Mouse (Mus musculus) lung, postnatal 0 days (tissue): ENCODE measurements around the gene C1s1. TPM values are rescaled to one million over a fixed set of nuclear protein-coding genes. Genes with fewer than 3 reads are reported as not detected.
"Not testable (repeated sequence)": the region's sequence is repeated elsewhere in the genome, so short reads cannot be mapped to it uniquely, and the experiment has no call there.

Experiments used
- ATAC-seq: fragments of 200-750 bp; cut with Nextera tagmentation; 2 replicates; pipeline ENCODE4 v1.8.0; 2017; ENCODE audit warnings: moderate library complexity
- DNase-seq: peaks from one replicate; pipeline ENCODE4 v3.0.0-alpha.2; 2016; ENCODE audit warnings: low spot score
- H3K27ac ChIP-seq: fragments of 300-500 bp; sonication (generic); 2 replicates; pipeline ENCODE4 v1.5.1; 2014; ENCODE audit warnings: antibody characterized with exemption, mild to moderate bottlenecking, low read length, mixed read lengths
- H3K27me3 ChIP-seq: fragments of 300-500 bp; sonication (generic); replicated peaks from 2 replicates; pipeline ENCODE4 v1.6.1; 2014; ENCODE audit warnings: low read length, mixed read lengths; ENCODE audit not compliant: insufficient read depth
- H3K36me3 ChIP-seq: fragments of 300-500 bp; sonication (generic); 2 replicates; pipeline ENCODE4 v1.6.1; 2014; ENCODE audit warnings: low read length, mixed read lengths; ENCODE audit not compliant: insufficient read depth
- H3K4me1 ChIP-seq: fragments of 300-500 bp; sonication (generic); 2 replicates; pipeline ENCODE4 v1.6.1; 2014; ENCODE audit warnings: antibody characterized with exemption, low read depth, low read length, mixed read lengths; ENCODE audit not compliant: insufficient read depth
- H3K4me2 ChIP-seq: fragments of 300-500 bp; sonication (generic); replicated peaks from 2 replicates; pipeline ENCODE4 v1.6.1; 2014; ENCODE audit warnings: low read depth, mild to moderate bottlenecking, low read length, moderate library complexity, mixed read lengths
- H3K4me3 ChIP-seq: fragments of 300-500 bp; sonication (generic); 2 replicates; pipeline ENCODE4 v1.5.1; 2014; ENCODE audit warnings: low read depth, low read length
- H3K9ac ChIP-seq: fragments of 300-500 bp; sonication (generic); replicated peaks from 2 replicates; pipeline ENCODE4 v1.6.1; 2014; ENCODE audit warnings: low read depth, mild to moderate bottlenecking
- H3K9me3 ChIP-seq: fragments of 300-500 bp; sonication (generic); 2 replicates; pipeline ENCODE4 v1.6.1; 2016; ENCODE audit warnings: low read length, mixed read lengths
- CTCF ChIP-seq: IDR thresholded peaks from 2 replicates; pipeline ENCODE4 v1.5.1; 2016; ENCODE audit warnings: antibody characterized with exemption, mild to moderate bottlenecking
- EP300 ChIP-seq: IDR thresholded peaks from 2 replicates; pipeline ENCODE4 v1.6.1; 2016; ENCODE audit warnings: antibody characterized with exemption, mild to moderate bottlenecking, control low read depth
- WGBS: fragments of 180-500 bp; shearing (Covaris S2); extraction: QIAGEN DNeasy Blood & Tissue Kit; methylation state at CpG from one replicate; pipeline ENCODE4 v1.1.7; 2014; 5-methylcytosine and 5-hydroxymethylcytosine counted together
- polyA plus RNA-seq: library from polyadenylated mRNA; unstranded; fragments of >200 nt; fragmentation: Nextera tagmentation; extraction: Ambion mirVana; gene quantifications from 2 replicates; pipeline ENCODE4 v1.2.1, GENCODE M21; 2015

The C1s1 gene
- polyA plus RNA-seq, 1 experiment from 2014 or later, result 18.7 TPM

DNA sequence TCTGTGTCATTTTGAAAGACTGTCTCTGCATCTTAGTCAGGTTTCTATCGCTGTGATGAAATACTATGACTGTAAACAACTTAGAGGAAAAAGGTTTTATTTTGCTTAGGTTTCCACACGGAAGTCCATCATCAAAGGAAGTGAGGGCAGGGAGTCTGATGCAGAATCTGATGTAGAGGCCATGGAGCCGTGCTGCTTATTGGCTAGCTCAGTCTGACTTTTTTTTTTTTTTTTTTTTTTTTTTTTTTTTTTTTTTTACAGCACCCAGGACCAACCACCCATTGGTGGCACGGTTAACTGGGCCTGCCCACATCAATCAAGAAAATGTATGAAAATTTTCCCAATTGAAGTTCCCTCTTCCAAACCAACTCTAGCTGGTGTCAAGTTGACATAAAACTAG is 53.2 kb downstream of the C1s1 start:
- no peak overlapping the region for H3K4me2 ChIP-seq
- no peak overlapping the region for H3K9ac ChIP-seq
- H3K4me1 ChIP-seq, result no peaks in the 10 kb centered on the region
- WGBS, result 72% methylated on average over 4 of the region's 4 CpGs
- TF ChIP-seq CTCF, result no peak
- no peak for TF ChIP-seq EP300
- no peaks in the 10 kb centered on the region for H3K27me3 ChIP-seq
- ATAC-seq (no peak), DNase-seq (no peak)
- H3K9me3 ChIP-seq, result no peaks in the 10 kb centered on the region
- no peaks in the 10 kb centered on the region for H3K36me3 ChIP-seq
- H3K4me3 ChIP-seq, result no peak overlapping the region
- H3K27ac ChIP-seq, result no peak overlapping the region

GRCm38 (mm10) chr6:124487509-124487908 is 54.6 kb downstream of the C1s1 start:
- ATAC-seq (no peak), DNase-seq (no peak)
- Histone ChIP-seq H3K9ac (no peak overlapping the region), H3K4me1 (no peaks in the 10 kb centered on the region), H3K36me3 (no peaks in the 10 kb centered on the region), H3K4me2 (no peak overlapping the region), H3K9me3 (no peaks in the 10 kb centered on the region), H3K4me3 (no peak overlapping the region), H3K27me3 (no peaks in the 10 kb centered on the region), H3K27ac (no peak overlapping the region)
- 29% methylated on average over 2 of the region's 2 CpGs for WGBS
- TF ChIP-seq CTCF (no peak), EP300 (no peak)

DNA sequence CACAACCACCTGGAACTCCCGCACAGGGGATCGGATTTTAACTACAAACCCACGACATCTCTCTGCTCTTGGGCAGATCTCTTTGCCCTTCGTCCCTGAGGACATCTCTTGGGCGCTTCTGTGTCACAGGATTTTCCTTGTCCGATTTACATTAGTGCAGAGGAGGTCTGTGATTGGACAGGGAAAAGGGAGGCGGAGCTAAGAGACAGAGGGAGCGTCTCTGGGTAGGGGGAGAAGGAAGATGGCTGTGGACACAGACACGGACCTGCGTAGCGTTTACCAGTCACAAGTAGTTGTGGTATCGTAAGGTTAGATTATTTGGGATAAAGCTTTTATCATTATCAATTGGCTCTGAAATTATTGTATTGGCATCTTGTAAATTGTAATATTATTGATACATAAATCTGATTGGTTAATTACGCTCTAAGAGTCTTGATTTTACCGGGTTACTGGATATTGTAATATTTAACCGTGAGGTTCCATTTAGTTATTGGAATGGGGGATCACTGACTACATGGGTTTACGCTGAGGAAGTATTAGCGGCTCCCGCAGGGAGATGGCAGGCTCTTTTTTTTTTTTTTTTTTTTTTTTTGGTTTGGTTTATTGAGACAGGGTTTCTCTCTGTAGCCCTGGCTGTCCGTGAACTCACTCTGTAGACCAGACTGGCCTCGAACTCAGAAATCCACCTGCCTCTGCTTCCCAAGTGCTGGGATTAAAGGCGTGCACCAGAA is 56.6 kb downstream of the C1s1 start:
- DNase-seq (no peak), ATAC-seq (no peak; the same call in 1 of the 2 replicates)
- TF ChIP-seq CTCF, result no peak
- TF ChIP-seq EP300, result no peak
- H3K9ac ChIP-seq, result no peak overlapping the region
- H3K9me3 ChIP-seq, result no peaks in the 10 kb centered on the region
- H3K4me3 ChIP-seq, result no peak overlapping the region
- H3K4me2 ChIP-seq, result no peak overlapping the region
- no peak overlapping the region for H3K27ac ChIP-seq
- 31% methylated on average over 21 of the region's 21 CpGs for WGBS
- no peaks in the 10 kb centered on the region for H3K36me3 ChIP-seq
- no peaks in the 10 kb centered on the region for H3K4me1 ChIP-seq
- H3K27me3 ChIP-seq, result no peaks in the 10 kb centered on the region

- no peak for ATAC-seq
- peak; percentile 33 for DNase-seq
- H3K4me1 ChIP-seq, result no peaks in the 10 kb centered on the region
- H3K36me3 ChIP-seq, result no peaks in the 10 kb centered on the region
- no peak for TF ChIP-seq EP300
- TF ChIP-seq CTCF, result no peak
- 57% methylated on average over 7 of the region's 7 CpGs for WGBS
- no peaks in the 10 kb centered on the region for H3K27me3 ChIP-seq
- H3K27ac ChIP-seq, result no peak overlapping the region
- no peak overlapping the region for H3K4me2 ChIP-seq
- no peak overlapping the region for H3K4me3 ChIP-seq
- no peak overlapping the region for H3K9ac ChIP-seq
- H3K9me3 ChIP-seq, result no peaks in the 10 kb centered on the region
These were observed 57.3 kb downstream of the C1s1 start for GRCm38 (mm10) chr6:124484851-124485250.

DNA sequence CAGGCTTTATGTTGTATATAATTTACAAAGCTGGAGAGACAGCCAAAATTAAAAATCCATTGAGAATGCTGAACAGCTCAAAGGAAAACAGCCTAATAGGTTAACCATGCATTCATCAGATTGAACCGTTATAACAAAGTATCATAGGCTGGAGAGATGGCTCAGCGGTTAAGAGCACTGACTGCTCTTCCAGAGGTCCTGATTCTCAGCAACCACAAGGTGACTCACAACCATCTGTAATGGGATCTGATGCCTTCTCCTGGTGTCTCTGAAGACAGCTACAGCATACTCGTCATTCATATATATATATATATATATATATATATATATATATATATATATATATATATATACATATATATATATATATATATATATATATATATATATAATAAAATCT is 58.3 kb downstream of the C1s1 start:
- DNase-seq, H3K9ac ChIP-seq, H3K9me3 ChIP-seq, H3K27me3 ChIP-seq, ATAC-seq, H3K27ac ChIP-seq, H3K4me1 ChIP-seq, H3K36me3 ChIP-seq, H3K4me2 ChIP-seq, H3K4me3 ChIP-seq: not testable (repeated sequence)
- 67% methylated on average over 3 of the region's 3 CpGs for WGBS

DNA sequence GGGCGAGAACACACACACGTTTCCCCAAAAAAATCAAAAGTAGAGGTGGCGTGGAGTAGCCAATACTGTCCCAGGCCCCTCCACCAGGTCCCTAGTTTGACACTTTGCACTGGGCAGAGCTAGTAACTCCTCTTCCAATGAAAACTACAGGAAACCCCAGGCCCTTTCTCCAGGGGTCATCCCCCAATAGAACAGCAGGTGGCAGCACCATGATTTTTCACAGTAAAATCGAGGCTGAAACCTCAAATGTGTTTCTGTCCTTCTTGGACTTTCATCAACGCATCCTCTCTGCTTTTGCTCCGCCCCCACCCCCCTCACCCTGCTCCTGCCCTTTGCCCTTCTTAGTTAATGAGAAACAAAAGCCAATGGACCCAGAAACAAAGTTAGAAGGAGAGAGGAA is 60.6 kb downstream of the C1s1 start:
- DNase-seq, result peak; percentile 66
- H3K4me3 ChIP-seq, result no peak overlapping the region

More for the DNA sequence above, 60.6 kb downstream of the C1s1 start:
- TF ChIP-seq CTCF (peak; percentile 73), EP300 (no peak)
- Histone ChIP-seq H3K27me3 (no peaks in the 10 kb centered on the region), H3K4me1 (peaks cover 2% of the 10 kb centered on the region; the same call in 1 of the 2 replicates), H3K27ac (no peak overlapping the region), H3K9me3 (no peaks in the 10 kb centered on the region), H3K9ac (no peak overlapping the region), H3K36me3 (no peaks in the 10 kb centered on the region), H3K4me2 (no peak overlapping the region)
- no peak for ATAC-seq
- 23% methylated on average over 6 of the region's 6 CpGs for WGBS

Other genes starting within 250 kb of the C1s1 start
- gene Cd163, start 237.7 kb downstream of the C1s1 start, polyA plus RNA-seq, result 0.77 and 0.78 TPM in 2 replicates
- 28.5 and 29.2 TPM in 2 replicates for gene Pex5, start 127.3 kb downstream of the C1s1 start, polyA plus RNA-seq
- gene Clstn3, start 77.6 kb downstream of the C1s1 start, polyA plus RNA-seq, result 0.31 and 0.88 TPM in 2 replicates
- gene C1rl, start 49.2 kb downstream of the C1s1 start, polyA plus RNA-seq, result 1.5 and 2.2 TPM in 2 replicates
- 23.2 and 24.7 TPM in 2 replicates for gene C1ra, start 30.0 kb downstream of the C1s1 start, polyA plus RNA-seq
- 0.06 TPM in 1 of 2 replicates, not detected in the other for gene C1rb, start 27.9 kb upstream of the C1s1 start, polyA plus RNA-seq
- 0.12 TPM in 1 of 2 replicates, not detected in the other for gene C1s2, start 93.7 kb upstream of the C1s1 start, polyA plus RNA-seq
- gene Lpcat3, start 120.7 kb upstream of the C1s1 start, polyA plus RNA-seq, result 67.3 and 74.2 TPM in 2 replicates
- gene Emg1, start 169.8 kb upstream of the C1s1 start, polyA plus RNA-seq, result 83.1 and 86.7 TPM in 2 replicates
- gene Phb2, start 170.0 kb upstream of the C1s1 start, polyA plus RNA-seq, result 162 and 169 TPM in 2 replicates
- 24.0 and 27.8 TPM in 2 replicates for gene Ptpn6, start 196.4 kb upstream of the C1s1 start, polyA plus RNA-seq
- gene Grcc10, start 199.0 kb upstream of the C1s1 start, polyA plus RNA-seq, result 332 and 367 TPM in 2 replicates
- gene Gm45234, start 213.7 kb upstream of the C1s1 start, polyA plus RNA-seq, result not detected in 2 replicates
- 9.6 and 11.2 TPM in 2 replicates for gene Atn1, start 214.2 kb upstream of the C1s1 start, polyA plus RNA-seq
- 1.2 and 1.5 TPM in 2 replicates for gene Eno2, start 227.3 kb upstream of the C1s1 start, polyA plus RNA-seq
- gene Lrrc23, start 237.4 kb upstream of the C1s1 start, polyA plus RNA-seq, result 26.7 and 34.0 TPM in 2 replicates